In the genomic region with DNA sequence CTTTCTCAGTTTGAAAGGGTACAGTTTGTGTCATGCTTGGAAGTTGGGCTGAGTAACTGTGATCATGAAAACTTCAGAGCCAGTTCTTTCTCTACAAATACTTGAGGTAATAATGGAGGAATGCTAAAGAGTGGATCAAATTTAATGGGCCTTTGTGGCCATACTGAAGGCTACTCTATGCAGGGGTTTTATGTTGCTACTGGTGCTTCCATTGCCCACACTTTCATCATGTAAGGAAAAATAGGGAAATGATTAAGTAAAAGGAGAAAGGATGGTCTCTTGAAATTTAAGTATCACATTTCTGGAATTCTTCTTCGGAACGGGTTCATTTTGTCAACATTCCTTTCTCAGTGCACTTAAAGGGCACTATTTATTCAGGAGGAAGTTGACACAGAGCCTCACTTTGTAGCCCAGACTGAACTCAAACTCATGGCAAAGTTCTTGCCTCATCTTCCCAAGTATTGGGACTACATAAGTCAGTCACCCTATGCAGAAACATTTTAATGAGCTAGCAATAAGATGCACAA, we compare ENCODE assay signal across 30 mouse cellular contexts.
A peak's percentile ranks its signal among the peaks of the same experiment; 100 is the strongest.
DNase-seq lines count a peak whose midpoint lies in the region; ATAC-seq and TF ChIP-seq lines count a peak whose summit lies in the region.
"Had no signal": no experiment of that assay in that cellular context is flagged by ENCODE, and none has a peak within 500 bp of the region (broad histone marks: within the 10 kb centered on the region; RNA-seq: fewer than 3 reads in every experiment).

No protein-coding gene starts in this region.

- peak; percentile 11 for DNase-seq in lung, embryonic 14.5 days
- DNase-seq in lung, postnatal 10 days = no peak
- peak; percentile 54 for DNase-seq in lung, postnatal 0 days (ENCODE audit: low spot score)
- no peak for DNase-seq in lung, postnatal 4 days
- DNase-seq in layer of hippocampus, adult 18-20 months (ENCODE audit: low spot score in 2 of 2) = no peak
- DNase-seq: adrenal gland, adult 2 months; adrenal gland, postnatal 14 days; B cell, adult 2 months; cerebellum, adult 11 months; cerebellum, adult 8-10 months; cerebellum, postnatal 10 days; cerebellum, postnatal 36 days; embryo, embryonic 11 days; gastrocnemius, postnatal 10 days; gastrocnemius, postnatal 36 days; heart, adult 2 months; heart, postnatal 14 days; heart, postnatal 4 days had no signal

- no peaks in the 10 kb centered on the region for H3K9me3 ChIP-seq in lung, embryonic 14.5 days (ENCODE audit: low read depth, low read length)
- no peaks in the 10 kb centered on the region for H3K9me3 ChIP-seq in lung, postnatal 0 days (ENCODE audit: low read length)
- H3K9me3 ChIP-seq: embryonic facial prominence, embryonic 10.5 days; embryonic facial prominence, embryonic 13.5 days; forebrain, embryonic 10.5 days; forebrain, embryonic 13.5 days; G1E; heart, embryonic 10.5 days; heart, embryonic 13.5 days had no signal

- no peak overlapping the region for H3K4me2 ChIP-seq in lung, embryonic 14.5 days
- H3K4me2 ChIP-seq in lung, postnatal 0 days (replicated peaks; ENCODE audit: low read depth, low read length) = no peak overlapping the region
- peak overlapping the region; percentile 15 for H3K4me2 ChIP-seq in myocyte (ENCODE audit: low read depth)
- H3K4me2 ChIP-seq: embryonic facial prominence, embryonic 13.5 days; forebrain, embryonic 13.5 days; heart, embryonic 13.5 days; hindbrain, embryonic 14.5 days had no signal

- no peaks in the 10 kb centered on the region for H3K79me2 ChIP-seq in myocyte (ENCODE audit: control insufficient read depth, insufficient read depth)

- WGBS in lung, embryonic 14.5 days = 24% methylated on average over 2 of the region's 2 CpGs
- 30% methylated on average over 2 of the region's 2 CpGs for whole genome bisulfite sequencing in lung, postnatal 0 days

- peak; percentile 53 for TF ChIP-seq EP300 in lung, postnatal 0 days (IDR thresholded peaks at IDR 0.05)

- H3K9ac ChIP-seq in lung, embryonic 14.5 days = no peak overlapping the region
- H3K9ac ChIP-seq in lung, postnatal 0 days (replicated peaks; ENCODE audit: low read depth) = no peak overlapping the region
- H3K9ac ChIP-seq: embryonic facial prominence, embryonic 13.5 days; forebrain, embryonic 13.5 days; heart, embryonic 13.5 days; hindbrain, embryonic 14.5 days had no signal

- H3ac ChIP-seq in myocyte (ENCODE audit: control insufficient read depth, insufficient read length) = no peak overlapping the region

- H3K4me1 ChIP-seq in lung, embryonic 14.5 days (ENCODE audit: insufficient read depth) = no peaks in the 10 kb centered on the region
- no peaks in the 10 kb centered on the region for H3K4me1 ChIP-seq in lung, postnatal 0 days (ENCODE audit: insufficient read depth, low read depth, low read length)
- H3K4me1 ChIP-seq: embryonic facial prominence, embryonic 10.5 days; embryonic facial prominence, embryonic 13.5 days; forebrain, embryonic 10.5 days; forebrain, embryonic 13.5 days; heart, embryonic 10.5 days; heart, embryonic 13.5 days had no signal

- no peak for TF ChIP-seq CTCF in lung, embryonic 14.5 days (IDR thresholded peaks at IDR 0.05; ENCODE audit: low read depth)
- TF ChIP-seq CTCF in lung, postnatal 0 days (IDR thresholded peaks at IDR 0.05) = no peak

- no peak overlapping the region for H3K27ac ChIP-seq in lung, embryonic 14.5 days (ENCODE audit: low read depth)
- no peak overlapping the region for H3K27ac ChIP-seq in lung, postnatal 0 days (ENCODE audit: low read length)
- H3K27ac ChIP-seq: embryonic facial prominence, embryonic 10.5 days; embryonic facial prominence, embryonic 13.5 days; forebrain, embryonic 10.5 days; forebrain, embryonic 13.5 days; heart, adult 2 months; heart, embryonic 10.5 days; heart, embryonic 13.5 days; hindbrain, embryonic 14.5 days; hindbrain, postnatal 0 days had no signal

- no peaks in the 10 kb centered on the region for H3K36me3 ChIP-seq in lung, embryonic 14.5 days (ENCODE audit: insufficient read depth)
- no peaks in the 10 kb centered on the region for H3K36me3 ChIP-seq in lung, postnatal 0 days (ENCODE audit: insufficient read depth, low read length)
- no peaks in the 10 kb centered on the region for H3K36me3 ChIP-seq in myocyte (ENCODE audit: control insufficient read depth, insufficient read depth)
- H3K36me3 ChIP-seq: embryonic facial prominence, embryonic 10.5 days; embryonic facial prominence, embryonic 13.5 days; forebrain, embryonic 10.5 days; G1E; heart, embryonic 10.5 days; heart, embryonic 13.5 days had no signal

- no peak overlapping the region for H3K4me3 ChIP-seq in lung, embryonic 14.5 days (ENCODE audit: low read depth, low read length)
- no peak overlapping the region for H3K4me3 ChIP-seq in lung, postnatal 0 days (ENCODE audit: low read depth, low read length)
- H3K4me3 ChIP-seq in myocyte = no peak overlapping the region
- H3K4me3 ChIP-seq: embryonic facial prominence, embryonic 10.5 days; embryonic facial prominence, embryonic 13.5 days; forebrain, embryonic 10.5 days; forebrain, embryonic 13.5 days; heart, adult 2 months; heart, embryonic 10.5 days; heart, embryonic 13.5 days had no signal

- TF ChIP-seq POLR2A in myocyte (IDR thresholded peaks at IDR 0.05; ENCODE audit: insufficient read length, low read depth) = no peak

- no peak for ATAC-seq in lung, embryonic 14.5 days (ENCODE audit: insufficient read depth)
- ATAC-seq in lung, postnatal 0 days = no peak
- ATAC-seq: forebrain, embryonic 13.5 days; forebrain, embryonic 16.5 days; hindbrain, postnatal 0 days had no signal

- H3K27me3 ChIP-seq in lung, embryonic 14.5 days (ENCODE audit: insufficient read depth, low read length) = no peaks in the 10 kb centered on the region
- H3K27me3 ChIP-seq in lung, postnatal 0 days (replicated peaks; ENCODE audit: insufficient read depth, low read length) = no peaks in the 10 kb centered on the region
- no peaks in the 10 kb centered on the region for H3K27me3 ChIP-seq in myocyte (ENCODE audit: control insufficient read depth, insufficient read depth, insufficient read length)
- H3K27me3 ChIP-seq: CH12.LX had no signal

TF ChIP-seq in myocyte, 11 proteins besides CTCF, POLR2A, EP300 and RAD21:
- no peak for TF ChIP-seq USF1 (IDR thresholded peaks at IDR 0.05; ENCODE audit: low read depth)
- peak; percentile 91 for TF ChIP-seq CEBPB (IDR thresholded peaks at IDR 0.05; ENCODE audit: insufficient read depth, poor library complexity, severe bottlenecking)
TF ChIP-seq in myocyte: peak in this region for 1.

Comparison
In these comparisons a context has a peak if more than half of its experiments do, and no peak if none do; other contexts are left out.
1. DNase-seq: peak in lung, embryonic 14.5 days (single experiment) and lung, postnatal 0 days (single experiment); none in lung, postnatal 10 days (single experiment), lung, postnatal 4 days (0 of 2) and layer of hippocampus, adult 18-20 months (0 of 2).